Mouse (Mus musculus) hindbrain, embryonic 10.5 days (tissue): ENCODE measurements at regions not wholly inside any gene's neighbourhood (a gene's known extent, or its start where the extent isn't known, plus 50 kb on each side); places are given as distances from the start of the nearest gene placed in this dataset.
A peak's percentile ranks its signal among the peaks of the same experiment; 100 is the strongest.

Experiments used
- DNase-seq: peaks from one replicate; pipeline ENCODE4 v3.0.0-alpha.2; 2017; ENCODE audit warnings: low spot score
- H3K27ac ChIP-seq: fragments of 300-500 bp; sonication (generic); 2 replicates; pipeline ENCODE4 v1.5.1; 2016; ENCODE audit warnings: mild to moderate bottlenecking, moderate library complexity
- H3K27me3 ChIP-seq: fragments of 300-500 bp; sonication (generic); 2 replicates; pipeline ENCODE4 v1.6.1; 2016; ENCODE audit warnings: mild to moderate bottlenecking; ENCODE audit not compliant: poor library complexity, insufficient read depth, severe bottlenecking
- H3K36me3 ChIP-seq: fragments of 300-500 bp; sonication (generic); 2 replicates; pipeline ENCODE4 v1.6.1; 2016; ENCODE audit warnings: mild to moderate bottlenecking, moderate library complexity
- H3K4me1 ChIP-seq: fragments of 300-500 bp; sonication (generic); replicated peaks from 2 replicates; pipeline ENCODE4 v1.6.1; 2016; ENCODE audit warnings: mild to moderate bottlenecking
- H3K4me3 ChIP-seq: fragments of 300-500 bp; sonication (generic); 2 replicates; pipeline ENCODE4 v1.5.1; 2016; ENCODE audit warnings: mild to moderate bottlenecking, moderate library complexity
- H3K9me3 ChIP-seq: fragments of 300-500 bp; sonication (generic); 2 replicates; pipeline ENCODE4 v1.6.1; 2016; ENCODE audit warnings: mild to moderate bottlenecking, moderate library complexity
- WGBS: fragments of 180-500 bp; shearing (Covaris S2); methylation state at CpG from one replicate; pipeline ENCODE4 v1.1.7; 2016; 5-methylcytosine and 5-hydroxymethylcytosine counted together

DNA sequence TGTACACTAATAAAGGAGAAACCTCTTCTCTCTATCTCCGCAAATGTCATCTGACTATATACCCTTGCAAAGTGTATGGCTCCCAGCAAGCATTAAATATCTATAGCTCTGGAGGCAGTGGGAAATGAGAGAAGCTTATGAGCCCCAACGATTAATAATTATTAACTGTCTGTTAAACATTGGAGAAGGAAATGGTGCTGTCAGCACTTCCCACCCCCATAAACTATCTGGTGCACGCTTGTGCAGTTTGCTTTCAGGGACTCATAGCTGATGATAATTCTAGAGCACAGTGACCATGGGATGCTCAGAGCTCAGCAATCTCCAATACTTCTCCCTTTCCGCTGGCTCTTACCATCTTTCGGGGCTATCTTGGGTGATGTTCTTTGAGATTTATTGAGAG lies 541.2 kb downstream of the Grxcr1 start:
- 92% methylated on average over 5 of the region's 5 CpGs for WGBS
- Histone ChIP-seq H3K4me3 (no peak overlapping the region), H3K27ac (no peak overlapping the region), H3K4me1 (no peaks in the 10 kb centered on the region), H3K9me3 (no peaks in the 10 kb centered on the region), H3K36me3 (no peaks in the 10 kb centered on the region), H3K27me3 (no peaks in the 10 kb centered on the region)
- DNase-seq: no peak

- no peak overlapping the region for H3K27ac ChIP-seq
- H3K27me3 ChIP-seq: no peaks in the 10 kb centered on the region
- H3K36me3 ChIP-seq: no peaks in the 10 kb centered on the region
- H3K4me1 ChIP-seq: no peaks in the 10 kb centered on the region
- H3K9me3 ChIP-seq: no peaks in the 10 kb centered on the region
- H3K4me3 ChIP-seq: no peak overlapping the region
- no peak for DNase-seq
Measured at GRCm38 (mm10) chr5:68575827-68576226, 544.2 kb downstream of the Grxcr1 start.

DNA sequence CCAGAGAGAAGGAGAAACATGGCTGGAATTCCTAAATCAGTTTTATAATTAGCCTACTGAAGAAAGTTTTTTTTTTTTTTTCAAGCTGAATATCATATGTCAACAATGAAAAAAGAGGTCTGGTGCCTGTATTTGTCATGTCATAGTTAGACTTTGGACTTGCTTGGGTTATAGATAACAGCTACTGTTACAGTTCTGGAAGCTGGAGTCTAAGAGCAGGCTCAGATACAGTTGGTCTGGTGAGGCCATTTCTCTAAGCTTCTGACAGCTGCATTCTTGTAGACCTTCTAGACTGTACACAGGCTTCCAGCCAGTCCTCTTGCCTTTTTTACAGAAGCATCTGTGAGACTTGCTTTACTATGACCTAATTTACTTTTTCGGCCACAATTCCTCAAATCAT lies 546.9 kb downstream of the Grxcr1 start:
- DNase-seq: no peak
- Histone ChIP-seq H3K36me3 (no peaks in the 10 kb centered on the region), H3K27ac (no peak overlapping the region), H3K4me3 (no peak overlapping the region), H3K9me3 (no peaks in the 10 kb centered on the region), H3K4me1 (no peaks in the 10 kb centered on the region), H3K27me3 (no peaks in the 10 kb centered on the region)
- 91% methylated on average over 1 of the region's 1 CpGs for WGBS

DNA sequence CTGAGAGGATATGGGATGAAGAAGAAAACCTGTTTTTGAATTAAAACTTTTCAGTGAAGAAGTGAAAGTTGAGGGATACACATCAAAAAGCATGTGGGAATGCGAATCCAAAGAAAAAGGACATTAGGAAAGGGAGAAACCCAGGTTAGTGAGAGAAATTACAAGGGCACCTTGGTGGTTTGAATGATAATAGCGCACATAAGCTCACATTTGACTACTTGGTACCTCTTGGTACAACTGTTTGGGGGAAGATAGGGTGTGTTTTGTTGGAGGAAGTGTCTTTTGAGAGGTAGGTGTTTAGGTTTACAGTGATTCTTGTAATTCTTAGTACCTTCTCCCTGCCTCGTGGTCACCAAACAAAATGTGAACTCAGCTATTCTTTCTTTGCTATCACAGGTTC lies 560.8 kb downstream of the Grxcr1 start:
- 78% methylated on average over 3 of the region's 3 CpGs for WGBS
- Histone ChIP-seq H3K4me1 (no peaks in the 10 kb centered on the region), H3K27me3 (no peaks in the 10 kb centered on the region), H3K36me3 (no peaks in the 10 kb centered on the region), H3K9me3 (no peaks in the 10 kb centered on the region), H3K4me3 (no peak overlapping the region), H3K27ac (no peak overlapping the region)
- no peak for DNase-seq

DNA sequence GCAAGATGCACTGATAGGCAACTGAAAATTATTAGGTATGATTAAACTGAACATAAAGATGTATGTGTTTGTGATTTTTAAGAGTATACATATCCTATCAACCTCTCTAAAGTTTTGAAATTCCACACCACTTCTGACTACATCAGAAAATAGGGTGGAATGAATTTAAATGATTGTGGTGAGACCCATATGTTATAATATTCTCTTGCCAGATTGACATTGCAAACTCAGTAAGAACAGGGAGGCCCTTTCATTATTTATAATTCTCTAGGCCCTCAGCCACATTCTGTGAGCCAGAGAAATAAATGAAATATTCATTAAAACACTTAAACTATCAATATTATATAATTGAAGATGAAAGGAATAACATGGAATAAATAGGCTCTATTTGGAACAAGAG lies 586.8 kb downstream of the Grxcr1 start:
- Histone ChIP-seq H3K36me3 (no peaks in the 10 kb centered on the region), H3K4me1 (no peaks in the 10 kb centered on the region), H3K27me3 (no peaks in the 10 kb centered on the region), H3K4me3 (no peak overlapping the region), H3K9me3 (no peaks in the 10 kb centered on the region), H3K27ac (no peak overlapping the region)
- DNase-seq: no peak

GRCm38 (mm10) chr5:68635400-68635799 lies 603.8 kb downstream of the Grxcr1 start:
- no peaks in the 10 kb centered on the region for H3K9me3 ChIP-seq
- WGBS: 89% methylated on average over 3 of the region's 3 CpGs

GRCm38 (mm10) chr5:68672834-68673233 lies 641.2 kb downstream of the Grxcr1 start:
- WGBS: 88% methylated on average over 3 of the region's 3 CpGs
- H3K27ac ChIP-seq: no peak overlapping the region
- no peaks in the 10 kb centered on the region for H3K4me1 ChIP-seq
- no peaks in the 10 kb centered on the region for H3K9me3 ChIP-seq
- no peaks in the 10 kb centered on the region for H3K36me3 ChIP-seq
- H3K4me3 ChIP-seq: no peak overlapping the region
- no peaks in the 10 kb centered on the region for H3K27me3 ChIP-seq
- DNase-seq: no peak

More at GRCm38 (mm10) chr5:68635400-68635799, 603.8 kb downstream of the Grxcr1 start:
- H3K27me3 ChIP-seq: no peaks in the 10 kb centered on the region
- DNase-seq: no peak
- no peak overlapping the region for H3K4me3 ChIP-seq
- no peaks in the 10 kb centered on the region for H3K36me3 ChIP-seq
- no peaks in the 10 kb centered on the region for H3K4me1 ChIP-seq
- H3K27ac ChIP-seq: no peak overlapping the region

GRCm38 (mm10) chr5:68701342-68701741 lies 640.1 kb downstream of the Kctd8 start:
- Histone ChIP-seq H3K27me3 (no peaks in the 10 kb centered on the region), H3K4me3 (no peak overlapping the region), H3K4me1 (no peaks in the 10 kb centered on the region), H3K9me3 (no peaks in the 10 kb centered on the region), H3K36me3 (no peaks in the 10 kb centered on the region), H3K27ac (no peak overlapping the region)
- no peak for DNase-seq
- 74% methylated on average over 3 of the region's 3 CpGs for WGBS

- H3K36me3 ChIP-seq: no peaks in the 10 kb centered on the region
- no peak for DNase-seq
- no peak overlapping the region for H3K4me3 ChIP-seq
- no peak overlapping the region for H3K27ac ChIP-seq
- 59% methylated on average over 2 of the region's 2 CpGs for WGBS
- H3K27me3 ChIP-seq: no peaks in the 10 kb centered on the region
- no peaks in the 10 kb centered on the region for H3K4me1 ChIP-seq
- no peaks in the 10 kb centered on the region for H3K9me3 ChIP-seq
Measured at GRCm38 (mm10) chr5:68705411-68706080, 635.9 kb downstream of the Kctd8 start.

DNA sequence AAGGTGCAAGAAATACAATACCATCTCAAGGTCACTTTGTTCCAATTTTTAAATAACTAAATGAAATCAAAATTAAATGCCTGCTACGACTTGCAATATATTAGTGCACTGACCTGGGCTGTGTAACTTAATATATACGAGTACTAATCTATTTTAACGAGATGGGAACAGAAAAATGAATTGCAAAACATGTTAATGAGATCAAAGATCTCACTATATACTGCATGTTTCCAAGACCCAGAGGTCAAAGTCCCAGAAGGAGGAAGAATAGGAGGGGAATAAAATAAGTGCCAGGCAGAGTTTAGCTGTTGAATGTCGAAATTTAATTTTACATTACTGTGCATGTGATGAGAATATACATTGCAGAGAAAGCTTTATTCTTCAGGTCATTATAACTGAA lies 614.7 kb downstream of the Kctd8 start:
- Histone ChIP-seq H3K4me1 (no peaks in the 10 kb centered on the region), H3K36me3 (no peaks in the 10 kb centered on the region), H3K27ac (no peak overlapping the region), H3K9me3 (no peaks in the 10 kb centered on the region), H3K4me3 (no peak overlapping the region), H3K27me3 (no peaks in the 10 kb centered on the region)
- 84% methylated on average over 4 of the region's 4 CpGs for WGBS
- no peak for DNase-seq

GRCm38 (mm10) chr5:68735186-68735585 lies 606.3 kb downstream of the Kctd8 start:
- Histone ChIP-seq H3K36me3 (no peaks in the 10 kb centered on the region), H3K4me1 (peaks cover 8% of the 10 kb centered on the region; the same call in 1 of the 2 replicates), H3K9me3 (no peaks in the 10 kb centered on the region), H3K27ac (0 out of 2 replicates have a peak overlapping the region, but pooled peaks have one; percentile 23), H3K27me3 (no peaks in the 10 kb centered on the region), H3K4me3 (no peak overlapping the region)
- DNase-seq: peak; percentile 10
- 25% methylated on average over 5 of the region's 5 CpGs for WGBS

GRCm38 (mm10) chr5:68750499-68750898 lies 591.0 kb downstream of the Kctd8 start:
- H3K27ac ChIP-seq: no peak overlapping the region
- DNase-seq: no peak
- WGBS: 86% methylated on average over 3 of the region's 3 CpGs
- H3K36me3 ChIP-seq: no peaks in the 10 kb centered on the region
- no peak overlapping the region for H3K4me3 ChIP-seq
- no peaks in the 10 kb centered on the region for H3K4me1 ChIP-seq
- no peaks in the 10 kb centered on the region for H3K9me3 ChIP-seq
- H3K27me3 ChIP-seq: no peaks in the 10 kb centered on the region

DNA sequence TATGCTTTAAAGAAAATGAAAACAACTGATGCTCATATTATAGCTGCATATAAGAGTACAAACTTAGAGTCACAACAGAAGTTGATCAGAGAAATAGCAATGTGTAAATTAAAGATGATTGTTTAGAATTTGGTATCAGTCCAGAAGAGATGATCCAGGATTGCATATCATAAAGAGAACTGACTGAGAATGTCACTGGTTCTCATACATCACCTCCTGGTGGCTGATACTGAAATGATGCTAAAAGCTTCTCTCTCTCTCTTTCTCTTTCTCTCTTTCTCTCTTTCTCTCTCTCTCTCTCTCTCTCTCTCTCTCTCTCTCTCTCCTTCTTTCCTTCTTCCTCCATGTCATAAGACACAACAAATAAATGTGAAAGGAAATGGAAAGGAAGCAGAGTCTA lies 588.5 kb downstream of the Kctd8 start:
- Histone ChIP-seq H3K4me1 (no peaks in the 10 kb centered on the region), H3K36me3 (no peaks in the 10 kb centered on the region), H3K27me3 (no peaks in the 10 kb centered on the region), H3K4me3 (no peak overlapping the region), H3K9me3 (no peaks in the 10 kb centered on the region), H3K27ac (no peak overlapping the region)
- DNase-seq: no peak
